Mouse (Mus musculus) megakaryocyte progenitor cell, adult 5-6 weeks (primary cell): Measurements from ENCODE around the gene Ptrh2. TPM values are rescaled to one million over a fixed set of nuclear protein-coding genes. Genes with fewer than 3 reads are reported as not detected.
"Not testable (repeated sequence)": the region's sequence is repeated elsewhere in the genome, so short reads cannot be mapped to it uniquely, and the experiment has no call there.

Experiments used
- ATAC-seq: replicated peaks from 2 replicates; pipeline ENCODE4 v1.8.0; 2016; ENCODE audit warnings: mild to moderate bottlenecking, moderate TSS enrichment, inconsistent platforms; ENCODE audit not compliant: poor library complexity
- total RNA-seq, 2 experiments: library from RNA; stranded (forward) in 1 of 2; stranded (reverse) in 1 of 2; fragments of 157-497, 149-512 nt in 1 of 2; fragments of 200-1000 nt in 1 of 2; gene quantifications; 2 replicates each; pipeline versions ENCODE4 v1.2.3 to v1.2.4; 2015 to 2017

Ptrh2 gene
- total RNA-seq, 2 experiments from 2014 or later = 23.3 to 26.1 TPM

DNA sequence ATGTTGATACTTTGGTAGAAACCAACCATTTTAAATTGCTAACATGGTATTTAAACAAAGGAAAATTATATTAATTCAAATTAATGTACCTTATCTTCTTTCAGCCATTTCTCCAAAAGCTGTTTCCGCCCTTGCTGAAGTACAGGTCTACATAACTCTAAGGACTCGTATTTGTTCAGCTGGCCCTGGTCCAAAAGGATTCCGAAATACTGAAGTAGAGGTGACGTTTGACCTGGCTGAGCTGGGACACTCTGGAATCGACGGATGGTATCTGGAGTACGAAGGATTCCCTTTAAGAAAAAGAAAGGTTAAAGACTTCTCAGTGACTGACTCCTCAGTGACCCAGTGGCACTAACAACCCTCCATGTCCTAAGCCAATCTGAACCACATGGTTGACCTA lies 41.2 kb downstream of the Ptrh2 start:
- ATAC-seq = no peak

DNA sequence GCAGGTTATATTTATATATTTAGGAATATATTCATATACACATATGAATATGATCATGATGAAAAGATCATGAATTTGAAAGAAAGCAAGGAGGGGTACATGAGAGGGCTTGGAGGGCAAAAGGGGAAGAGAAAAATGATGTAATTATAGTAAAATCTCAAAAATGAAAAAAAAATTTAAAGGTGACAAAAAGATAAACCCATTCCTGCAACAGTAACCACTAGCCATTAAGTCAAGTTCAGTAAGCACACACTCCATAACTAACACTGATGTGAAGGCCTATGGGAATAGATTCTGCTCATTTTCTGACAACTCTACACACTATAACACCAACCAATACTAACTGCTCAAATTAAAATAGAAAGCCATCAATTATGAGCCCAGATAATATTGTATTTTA lies 41.8 kb downstream of the Ptrh2 start:
- no peak for ATAC-seq

DNA sequence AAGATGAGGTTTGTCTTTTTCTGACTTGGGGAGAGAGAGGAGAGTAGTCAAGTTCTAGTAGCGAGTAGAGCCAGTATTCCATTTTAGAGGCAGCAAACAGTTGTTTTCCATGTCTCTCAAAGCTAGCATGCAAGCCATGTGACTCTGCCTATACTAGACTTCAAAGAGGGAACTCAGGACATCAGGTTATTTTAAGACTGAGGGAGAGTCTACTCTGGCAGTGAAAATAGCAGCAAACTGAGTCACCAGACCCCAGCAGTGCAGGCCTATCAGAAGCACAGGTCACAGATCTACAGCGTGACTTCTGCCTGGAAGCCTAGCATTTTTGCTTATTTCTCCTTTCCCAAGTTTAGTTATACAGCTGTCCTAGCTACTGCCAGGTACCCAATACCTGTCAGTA lies 47.7 kb downstream of the Ptrh2 start:
- ATAC-seq = no peak

DNA sequence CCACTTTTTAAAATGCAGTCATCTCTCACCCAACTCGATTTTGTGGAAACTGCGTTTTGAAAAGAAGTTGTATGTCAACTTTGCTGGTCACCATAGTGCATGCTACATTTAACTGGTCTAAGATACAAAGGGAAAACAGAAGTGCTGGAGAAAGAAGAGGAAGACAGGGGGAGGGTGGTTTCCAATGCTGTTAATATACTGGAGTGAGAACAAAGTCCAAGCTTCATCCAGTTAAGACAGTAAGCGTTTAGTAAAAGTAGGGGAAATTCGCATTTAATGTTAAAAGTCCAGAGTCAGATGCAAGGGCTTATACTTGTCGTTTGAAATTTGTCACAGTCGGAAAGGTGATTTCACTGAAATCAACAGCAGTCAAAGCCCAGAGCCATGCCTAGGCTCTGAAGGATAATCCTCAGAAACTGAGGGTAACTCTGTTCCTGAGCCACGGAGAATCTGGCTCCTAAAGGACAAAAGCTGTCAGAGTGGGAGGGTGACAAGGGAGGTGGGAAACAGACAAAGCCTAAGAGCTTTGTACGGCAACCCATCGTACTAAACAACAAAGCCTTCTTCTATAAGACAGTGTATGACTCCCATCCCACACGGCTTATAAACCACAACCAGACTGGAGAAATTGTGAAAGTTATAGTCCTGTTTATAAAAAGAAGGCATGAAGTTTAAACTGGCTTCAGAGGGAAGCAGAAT lies 50.6 kb downstream of the Ptrh2 start:
- ATAC-seq = no peak

DNA sequence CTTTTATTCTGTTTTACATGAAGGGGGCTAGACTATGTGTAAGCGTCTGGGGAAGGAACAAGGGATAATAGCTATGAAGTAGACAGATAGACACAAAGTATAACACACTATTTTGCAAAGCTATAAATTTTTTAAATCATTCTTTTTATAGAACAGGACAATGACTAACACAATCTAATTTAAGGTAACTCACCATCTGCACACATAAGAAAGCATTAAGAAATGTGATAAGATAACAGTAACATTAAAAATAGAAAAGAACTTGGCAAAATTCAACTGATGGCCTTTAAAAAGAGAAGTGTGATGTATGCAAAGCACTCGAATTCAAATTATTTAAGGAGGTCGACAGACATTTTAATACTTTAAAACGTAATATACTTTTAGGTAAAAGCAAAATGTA lies 51.2 kb downstream of the Ptrh2 start:
- ATAC-seq = no peak

DNA sequence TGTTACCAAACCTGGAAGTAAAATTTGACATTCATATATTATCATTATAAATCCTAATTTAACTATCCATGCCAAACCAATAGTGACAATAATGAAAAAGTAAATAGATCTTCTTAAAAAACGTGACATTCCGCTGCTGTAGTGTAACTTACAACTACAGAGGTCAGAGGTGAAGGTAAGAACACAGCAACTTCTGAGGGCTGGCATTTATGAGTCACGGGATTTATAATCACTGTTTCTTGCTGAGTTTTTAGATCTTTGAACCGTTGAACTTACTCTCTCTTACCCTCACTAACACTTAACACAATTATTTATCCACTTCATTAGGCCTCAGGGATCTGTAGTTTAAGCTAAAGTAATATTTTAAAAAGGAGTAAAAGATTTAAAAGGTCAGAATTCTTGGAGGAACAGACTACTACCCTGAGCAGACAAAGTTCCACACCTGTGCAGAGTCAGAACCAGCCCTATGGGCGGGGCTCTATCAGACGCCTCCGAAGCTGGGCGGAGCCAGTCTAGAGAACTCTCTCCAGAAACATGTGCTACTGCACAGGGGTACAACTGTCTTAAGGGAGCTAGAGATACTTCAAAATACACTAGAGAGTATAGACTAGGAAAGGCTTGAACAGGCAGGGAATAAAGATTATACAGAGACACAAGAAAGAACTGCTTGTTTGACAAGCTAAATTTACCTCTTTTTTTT lies 53.7 kb downstream of the Ptrh2 start:
- ATAC-seq = peak; percentile 47

DNA sequence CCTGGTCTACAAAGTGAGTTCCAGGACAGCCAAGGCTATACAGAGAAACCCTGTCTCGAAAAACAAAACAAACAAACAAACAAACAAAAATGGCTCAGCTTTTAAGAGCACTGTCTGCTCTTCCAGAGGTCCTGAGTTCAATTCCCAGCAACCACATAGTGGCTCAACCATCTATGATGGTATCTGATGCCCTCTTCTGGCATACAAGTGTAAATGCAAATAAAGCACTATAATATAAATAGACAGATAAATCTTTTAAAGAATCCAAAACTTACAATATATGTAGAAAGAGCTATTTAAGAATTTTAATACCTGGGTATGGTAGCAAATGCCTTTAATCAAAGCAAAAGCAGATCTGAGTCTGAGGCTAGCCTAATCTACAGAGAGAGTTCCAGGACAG lies 54.5 kb downstream of the Ptrh2 start:
- ATAC-seq = not testable (repeated sequence)

DNA sequence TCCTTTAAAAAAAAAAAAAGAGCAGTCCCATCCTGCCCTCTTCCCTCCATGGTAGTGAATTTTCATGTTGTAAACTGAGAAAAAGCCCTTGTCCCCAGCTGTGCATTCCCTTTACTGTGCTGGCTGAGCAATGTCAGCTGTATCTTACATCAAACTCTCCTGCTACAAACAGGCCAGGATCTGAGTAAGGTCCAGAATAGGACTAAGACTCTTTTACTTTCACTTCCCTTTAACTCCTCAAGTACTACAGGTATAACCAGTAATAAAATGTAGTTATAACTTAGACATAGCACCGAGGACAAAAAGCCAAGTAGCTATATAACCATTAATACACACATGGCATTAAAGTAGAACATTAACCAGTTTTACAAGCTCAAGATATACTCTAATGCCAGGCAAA lies 55.2 kb downstream of the Ptrh2 start:
- ATAC-seq = no peak

DNA sequence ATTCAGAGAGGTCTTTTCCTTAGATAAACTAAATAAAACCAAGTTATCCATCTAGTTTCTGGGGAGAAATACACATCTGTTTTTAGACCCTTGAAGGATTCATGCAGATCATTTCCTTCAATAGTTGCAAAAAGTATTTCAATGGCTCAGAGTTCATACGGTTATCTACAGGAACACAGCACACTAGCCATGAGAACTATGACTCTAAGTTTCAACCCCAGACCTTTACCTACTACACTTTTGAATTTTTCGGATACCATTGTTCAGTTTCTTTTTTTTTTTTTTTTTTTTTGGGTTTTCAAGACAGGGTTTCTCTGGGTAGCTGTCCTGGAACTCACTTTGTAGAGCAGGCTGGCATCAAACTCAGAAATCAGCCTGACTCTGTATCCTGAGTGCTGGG lies 55.7 kb downstream of the Ptrh2 start:
- ATAC-seq = no peak

DNA sequence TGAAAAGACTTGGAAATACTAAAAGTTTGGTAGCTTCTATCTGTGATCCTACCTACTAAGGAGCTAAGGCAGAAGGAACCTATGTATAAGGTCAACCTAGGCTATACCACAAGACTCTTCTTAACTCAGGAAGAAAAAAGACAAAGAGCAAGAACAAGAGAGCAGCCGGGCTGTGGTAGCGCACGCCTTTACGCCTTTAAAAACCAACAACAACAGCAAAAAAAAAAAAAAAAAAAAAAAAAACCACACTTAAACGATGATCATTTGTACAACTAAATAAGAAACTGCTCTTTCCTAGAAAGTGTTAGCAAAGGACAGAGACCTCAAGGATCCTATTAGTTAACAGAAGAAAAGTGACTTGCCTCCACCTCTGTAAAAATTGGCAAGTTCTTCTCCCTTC lies 57.7 kb downstream of the Ptrh2 start:
- no peak for ATAC-seq

Other genes with a start within 250 kb of the Ptrh2 start
- gene Rnft1, start 199.3 kb upstream of the Ptrh2 start, total RNA-seq (2015) = 13.6 and 16.9 TPM in 2 replicates
- gene Rnft1, start 199.3 kb upstream of the Ptrh2 start, total RNA-seq (2017) = 14.7 and 17.2 TPM in 2 replicates
- gene Rps6kb1, start 139.2 kb upstream of the Ptrh2 start, total RNA-seq (2015) = 44.3 and 53.2 TPM in 2 replicates
- 34.1 and 48.6 TPM in 2 replicates for gene Rps6kb1, start 139.2 kb upstream of the Ptrh2 start, total RNA-seq (2017)
- gene Tubd1, start 139.0 kb upstream of the Ptrh2 start, total RNA-seq (2015) = 7.0 and 15.0 TPM in 2 replicates
- gene Tubd1, start 139.0 kb upstream of the Ptrh2 start, total RNA-seq (2017) = 9.4 and 11.5 TPM in 2 replicates
- gene Vmp1, start 149 bp upstream of the Ptrh2 start, total RNA-seq (2015) = 135 and 167 TPM in 2 replicates
- 94.0 and 120 TPM in 2 replicates for gene Vmp1, start 149 bp upstream of the Ptrh2 start, total RNA-seq (2017)
- 255 and 258 TPM in 2 replicates for gene Cltc, start 73.6 kb downstream of the Ptrh2 start, total RNA-seq (2015)
- 139 and 142 TPM in 2 replicates for gene Cltc, start 73.6 kb downstream of the Ptrh2 start, total RNA-seq (2017)
- 27.6 and 31.7 TPM in 2 replicates for gene Dhx40, start 123.8 kb downstream of the Ptrh2 start, total RNA-seq (2015)
- 33.4 and 34.6 TPM in 2 replicates for gene Dhx40, start 123.8 kb downstream of the Ptrh2 start, total RNA-seq (2017)